Comparison of ENCODE assay signal across 10 mouse cellular contexts in genomic region chr11:8656448-8657393, GRCm38 (mm10). TPM values are rescaled to one million over a fixed set of nuclear protein-coding genes. Genes with fewer than 3 reads are reported as not detected.
DNase-seq lines count a peak whose midpoint lies in the region; ATAC-seq and TF ChIP-seq lines count a peak whose summit lies in the region.
"Had no signal": no experiment of that assay in that cellular context is flagged by ENCODE, and none has a peak within 500 bp of the region (broad histone marks: within the 10 kb centered on the region; RNA-seq: fewer than 3 reads in every experiment).

No protein-coding gene starts in this region.

- H3K36me3 ChIP-seq in hindbrain, postnatal 0 days (ENCODE audit: insufficient read depth, low read length) = no peaks in the 10 kb centered on the region
- no peaks in the 10 kb centered on the region for H3K36me3 ChIP-seq in hindbrain, embryonic 12.5 days
- H3K36me3 ChIP-seq in intestine, embryonic 14.5 days (ENCODE audit: control insufficient read depth, insufficient read depth, low read length) = peaks cover 11% of the 10 kb centered on the region; the same call in 1 of the 2 replicates
- peaks cover 9% of the 10 kb centered on the region; the same call in 1 of the 2 replicates for H3K36me3 ChIP-seq in macrophage (ENCODE audit: inconsistent target)

- peaks cover 100% of the 10 kb centered on the region for H3K79me2 ChIP-seq in macrophage (ENCODE audit: inconsistent target)

- no peak overlapping the region for H3K27ac ChIP-seq in hindbrain, postnatal 0 days
- no peak overlapping the region for H3K27ac ChIP-seq in hindbrain, embryonic 12.5 days
- peak overlapping the region; percentile 43; the same call in 1 of the 2 replicates for H3K27ac ChIP-seq in intestine, embryonic 14.5 days (ENCODE audit: low read depth)
- peak overlapping the region; percentile 96 for H3K27ac ChIP-seq in macrophage

- ATAC-seq in hindbrain, postnatal 0 days = 0 out of 2 replicates have a peak, but pooled peaks have one; percentile 31
- no peak for ATAC-seq in hindbrain, embryonic 12.5 days (ENCODE audit: low FRiP score)
- peak; percentile 76 for ATAC-seq in common myeloid progenitor, adult 5-6 weeks (replicated peaks; ENCODE audit: low read depth, poor library complexity, severe bottlenecking)
- ATAC-seq in intestine, embryonic 14.5 days (replicated peaks; ENCODE audit: low FRiP score, low TSS enrichment, low read depth) = 0 out of 2 replicates have a peak, but pooled peaks have one; percentile 36
- no peak for ATAC-seq in frontal cortex, adult (ENCODE audit: low TSS enrichment)
- ATAC-seq: liver, postnatal 0 days had no signal

- peaks cover 20% of the 10 kb centered on the region; the same call in 1 of the 2 replicates for H3K4me1 ChIP-seq in hindbrain, postnatal 0 days (ENCODE audit: insufficient read depth, low read length)
- peaks cover 27% of the 10 kb centered on the region for H3K4me1 ChIP-seq in hindbrain, embryonic 12.5 days
- H3K4me1 ChIP-seq in intestine, embryonic 14.5 days (replicated peaks; ENCODE audit: control insufficient read depth, insufficient read depth, low read length) = peaks cover 70% of the 10 kb centered on the region

- H3K9me3 ChIP-seq in hindbrain, postnatal 0 days (ENCODE audit: low read length) = no peaks in the 10 kb centered on the region
- no peaks in the 10 kb centered on the region for H3K9me3 ChIP-seq in hindbrain, embryonic 12.5 days (replicated peaks)
- no peaks in the 10 kb centered on the region; the same call in 1 of the 2 replicates for H3K9me3 ChIP-seq in intestine, embryonic 14.5 days (ENCODE audit: control insufficient read depth, low read length)

- peak; percentile 42 for DNase-seq in hindbrain, postnatal 0 days (ENCODE audit: low spot score)
- DNase-seq in intestine, embryonic 14.5 days (ENCODE audit: low spot score) = no peak
- no peak for DNase-seq in T-cell, adult 2 months (ENCODE audit: low spot score)
- DNase-seq in right cerebral cortex, adult 18-20 months = no peak
- DNase-seq: liver, postnatal 0 days; thymus, adult 18-20 months had no signal

- H3K27me3 ChIP-seq in hindbrain, postnatal 0 days (ENCODE audit: insufficient read depth, low read length) = no peaks in the 10 kb centered on the region
- no peaks in the 10 kb centered on the region for H3K27me3 ChIP-seq in hindbrain, embryonic 12.5 days
- H3K27me3 ChIP-seq in intestine, embryonic 14.5 days (replicated peaks; ENCODE audit: control insufficient read depth, insufficient read depth, low read length) = no peaks in the 10 kb centered on the region

- no peak overlapping the region for H3K9ac ChIP-seq in hindbrain, postnatal 0 days (replicated peaks; ENCODE audit: low read length)
- H3K9ac ChIP-seq in hindbrain, embryonic 12.5 days = no peak overlapping the region
- no peak overlapping the region for H3K9ac ChIP-seq in intestine, embryonic 14.5 days (ENCODE audit: low read length)
- H3K9ac ChIP-seq: liver, postnatal 0 days had no signal

- WGBS in hindbrain, postnatal 0 days = 59% methylated on average over 12 of the region's 12 CpGs
- 71% methylated on average over 12 of the region's 12 CpGs for WGBS in hindbrain, embryonic 12.5 days
- WGBS in intestine, embryonic 14.5 days = 46% methylated on average over 12 of the region's 12 CpGs
- 12% methylated on average over 12 of the region's 12 CpGs for WGBS in macrophage (ENCODE audit: missing documents)

- no peak overlapping the region for H3K4me3 ChIP-seq in hindbrain, postnatal 0 days (ENCODE audit: low read length)
- no peak overlapping the region for H3K4me3 ChIP-seq in hindbrain, embryonic 12.5 days
- H3K4me3 ChIP-seq in intestine, embryonic 14.5 days (ENCODE audit: low read depth, low read length) = no peak overlapping the region
- H3K4me3 ChIP-seq in macrophage (ENCODE audit: inconsistent target) = no peak overlapping the region

- TF ChIP-seq CTCF in hindbrain, postnatal 0 days (IDR thresholded peaks at IDR 0.05; ENCODE audit: low read depth) = no peak

- H3K4me2 ChIP-seq in hindbrain, postnatal 0 days (ENCODE audit: low read depth, low read length) = no peak overlapping the region
- H3K4me2 ChIP-seq in hindbrain, embryonic 12.5 days (replicated peaks) = no peak overlapping the region
- no peak overlapping the region for H3K4me2 ChIP-seq in intestine, embryonic 14.5 days (ENCODE audit: low read length)

RNA-seq across cellular contexts. Expression of gene Tns3, which starts 7.6 kb away (rescaled TPM):
- total RNA-seq in hindbrain, postnatal 0 days (2014; rRNA removed) = 59.0 and 63.6 TPM in 2 replicates
- polyA plus RNA-seq in hindbrain, postnatal 0 days (2015; fragmentation: Nextera tagmentation; extraction: Ambion mirVana) = 8.2 and 8.9 TPM in 2 replicates
- polyA plus RNA-seq in hindbrain, embryonic 12.5 days (2016; fragmentation: Nextera tagmentation; extraction: Ambion mirVana) = 15.9 and 16.8 TPM in 2 replicates
- 9.9 and 16.8 TPM in 2 replicates for total RNA-seq in common myeloid progenitor, adult 5-6 weeks (2017)
- polyA plus RNA-seq in intestine, embryonic 14.5 days (2014; fragmentation: Nextera tagmentation; extraction: Ambion mirVana) = 25.7 and 26.7 TPM in 2 replicates
- 100 to 1,000 TPM; 135 to 354 (median 226) TPM for total RNA-seq in macrophage (2018; cell fraction: chromatin; rRNA removed)
- total RNA-seq in macrophage (2018; cell fraction: cytosol; rRNA removed) = 100 to 1,000 TPM in 18 of 26 experiments, 10 to 100 TPM in 8; 75.9 to 159 (median 107) TPM
- 100 to 1,000 TPM; 103 to 320 (median 161) TPM for total RNA-seq in macrophage (2018; cell fraction: nucleus; rRNA removed)
- 60.8 to 91.8 TPM (median 81.9 TPM) in 3 replicates for polyA plus RNA-seq in macrophage (2018)

Comparison
In these comparisons a context has a peak if more than half of its experiments do, and no peak if none do; other contexts are left out.
1. ATAC-seq: peak in hindbrain, postnatal 0 days (single experiment), common myeloid progenitor, adult 5-6 weeks (single experiment) and intestine, embryonic 14.5 days (single experiment); none in hindbrain, embryonic 12.5 days (single experiment) and frontal cortex, adult (single experiment).
2. H3K27ac ChIP-seq: peak in intestine, embryonic 14.5 days (single experiment) and macrophage (single experiment); none in hindbrain, postnatal 0 days (single experiment) and hindbrain, embryonic 12.5 days (single experiment).